Mouse (Mus musculus) erythroblast, embryonic 14.5 days (primary cell): Measurements from ENCODE around the gene Pphln1.

Source experiments
- GATA1 ChIP-seq: IDR thresholded peaks from 2 replicates; pipeline ENCODE4 v1.6.1; 2012; ENCODE audit warnings: low read length, inconsistent platforms, mixed read lengths
- TAL1 ChIP-seq: IDR thresholded peaks from 3 replicates; pipeline ENCODE4 v1.6.1; 2012; ENCODE audit warnings: low read length, inconsistent platforms, mixed read lengths

DNA sequence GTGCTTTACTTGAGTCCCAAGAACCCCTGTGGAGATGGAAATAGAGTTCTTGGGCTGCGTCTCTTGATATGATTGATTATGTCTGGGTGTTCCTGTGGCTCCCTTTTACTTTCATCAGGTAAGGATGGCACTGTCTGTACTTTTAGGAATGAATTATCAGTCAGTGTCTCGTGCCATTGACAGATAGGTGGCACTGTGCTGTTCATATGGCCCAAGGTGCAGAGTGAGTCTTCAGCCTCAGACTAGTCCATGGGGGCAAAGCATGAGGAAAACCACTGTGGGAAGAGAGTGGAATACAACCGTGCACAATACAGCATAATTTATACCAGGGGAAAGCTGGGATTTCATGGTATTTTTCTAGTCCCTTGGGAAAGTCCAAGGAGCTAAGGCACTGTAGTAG lies 80.5 kb downstream of the Pphln1 start:
- no peak for TF ChIP-seq TAL1
- no peak for TF ChIP-seq GATA1
